Mouse (Mus musculus) right cerebral cortex, postnatal 36 days (tissue): Measurements from ENCODE around the gene Plekhm2.

Source experiments
- DNase-seq, 2 experiments: peaks; one replicate each; pipeline ENCODE4 v3.0.0; 2022; ENCODE audit warnings: low spot score in 2 of 2, mixed read lengths in 1 of 2

The Plekhm2 gene

GRCm38 (mm10) chr4:141664799-141665198 lies at the start of gene Plekhm2:
Gene Plekhm2, minus strand, starts transcription at chr4:141664899.
- DNase-seq: no peak

DNA sequence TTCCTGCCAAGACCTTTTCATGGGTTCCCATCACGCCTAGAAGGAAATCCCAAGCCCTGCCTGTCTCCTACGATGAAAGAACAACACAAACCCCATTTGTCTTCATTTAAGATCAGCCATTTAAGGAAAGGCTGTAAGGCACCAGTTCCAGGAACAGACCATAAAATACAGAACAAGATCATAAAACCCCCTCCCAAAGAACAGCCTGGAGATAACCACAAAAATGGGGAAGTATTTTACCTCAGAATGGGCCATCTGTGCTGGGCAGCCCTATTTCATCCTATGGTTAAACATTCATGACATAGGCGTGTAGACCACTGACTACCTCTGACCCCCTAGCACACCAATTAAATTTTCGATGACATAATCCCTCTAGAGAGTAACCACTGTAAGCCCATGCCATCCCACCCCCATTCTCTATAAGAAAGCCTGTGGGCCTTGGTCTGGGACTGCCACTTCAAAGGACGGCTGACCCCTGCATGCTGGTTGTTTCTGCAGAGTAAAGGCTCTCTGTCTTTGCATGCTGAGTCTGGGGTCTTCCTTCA lies 49.0 kb upstream of the Plekhm2 start:
- DNase-seq: no peak

DNA sequence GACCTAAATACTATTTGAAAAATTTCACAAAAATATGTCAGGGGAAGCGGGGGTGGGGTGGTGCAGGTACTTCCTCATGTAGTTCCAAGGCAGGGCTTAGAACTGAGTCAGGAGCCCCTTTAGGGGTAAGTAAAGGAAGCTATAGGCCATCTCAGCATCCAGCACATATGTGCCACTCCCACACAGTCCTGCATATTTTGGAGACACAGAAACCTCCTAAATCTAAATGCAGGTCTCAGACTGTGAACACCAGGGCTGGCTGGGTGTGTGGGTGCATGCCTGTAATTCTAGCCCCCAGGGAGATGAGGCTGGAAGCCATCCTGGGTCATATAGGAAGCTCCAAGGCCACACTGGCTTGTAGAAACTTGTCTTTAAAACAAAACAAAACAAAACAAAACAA lies 46.6 kb upstream of the Plekhm2 start:
- peak in 1 of 2 experiments; percentile 30 for DNase-seq

GRCm38 (mm10) chr4:141708971-141709370 lies 44.3 kb upstream of the Plekhm2 start:
- no peak for DNase-seq

- no peak for DNase-seq
Observed at GRCm38 (mm10) chr4:141708005-141708404, 43.3 kb upstream of the Plekhm2 start.

DNA sequence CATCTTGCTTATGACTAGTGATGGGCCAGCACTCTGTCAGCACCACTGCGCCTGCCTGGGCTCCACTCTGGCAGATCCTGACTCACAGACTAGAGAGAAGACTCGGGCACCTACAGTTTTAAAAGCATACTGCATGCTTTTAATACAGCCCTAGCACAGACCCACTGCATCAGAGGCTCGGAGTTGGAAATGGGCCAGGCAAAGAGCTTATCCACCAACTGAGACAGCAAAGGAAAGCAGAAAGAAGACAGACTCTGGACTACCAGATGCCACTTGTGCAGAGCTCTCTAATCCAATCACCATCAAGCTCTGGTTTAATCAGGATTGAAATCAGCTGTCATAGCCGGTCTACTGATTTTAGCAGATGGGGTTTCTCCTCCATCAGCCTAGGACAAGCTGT lies 40.6 kb upstream of the Plekhm2 start:
- DNase-seq: peak; percentile 44 to 66

- DNase-seq: no peak
Observed at GRCm38 (mm10) chr4:141704625-141705024, 39.9 kb upstream of the Plekhm2 start.

DNA sequence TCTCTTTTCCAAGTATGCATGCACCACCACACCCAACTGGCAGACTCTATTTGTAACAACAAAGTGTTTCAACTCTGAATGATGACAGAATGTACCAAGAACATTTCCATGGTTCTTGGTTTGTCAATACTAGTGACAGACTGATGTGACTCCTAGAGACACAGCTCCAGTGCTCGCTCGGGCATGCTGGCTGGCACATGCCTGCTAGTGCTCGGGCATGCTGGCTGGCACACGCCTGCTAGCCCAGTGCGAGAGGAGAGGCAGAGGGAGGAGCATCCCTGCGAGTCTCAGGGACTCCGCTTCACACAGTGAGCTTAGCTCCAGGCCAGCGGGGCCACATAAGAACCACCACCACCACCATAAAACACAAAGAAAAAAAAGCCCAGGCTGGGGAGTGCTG lies 30.0 kb upstream of the Plekhm2 start:
- no peak for DNase-seq

- DNase-seq: no peak
Observed at GRCm38 (mm10) chr4:141688505-141688904, 23.8 kb upstream of the Plekhm2 start.

DNA sequence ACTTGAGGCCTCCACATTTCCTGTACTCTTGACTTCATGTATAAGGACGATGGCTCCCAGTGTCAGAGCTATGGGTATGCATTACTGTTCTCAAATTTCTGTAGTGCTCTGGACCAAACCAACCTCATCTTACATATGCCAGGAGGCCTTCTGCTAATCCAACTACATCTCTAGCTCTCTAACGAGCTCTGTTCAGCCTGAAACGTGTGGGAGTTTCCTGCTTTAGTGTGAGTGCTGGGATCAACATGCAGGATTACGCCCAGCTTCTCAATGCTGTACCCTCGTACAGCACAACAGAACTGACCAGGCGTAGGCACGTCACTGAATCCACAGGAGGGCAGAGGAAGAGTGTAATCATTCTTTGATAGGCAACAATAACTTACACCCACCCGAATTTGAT lies 21.8 kb upstream of the Plekhm2 start:
- DNase-seq: peak in 1 of 2 experiments; percentile 34

DNA sequence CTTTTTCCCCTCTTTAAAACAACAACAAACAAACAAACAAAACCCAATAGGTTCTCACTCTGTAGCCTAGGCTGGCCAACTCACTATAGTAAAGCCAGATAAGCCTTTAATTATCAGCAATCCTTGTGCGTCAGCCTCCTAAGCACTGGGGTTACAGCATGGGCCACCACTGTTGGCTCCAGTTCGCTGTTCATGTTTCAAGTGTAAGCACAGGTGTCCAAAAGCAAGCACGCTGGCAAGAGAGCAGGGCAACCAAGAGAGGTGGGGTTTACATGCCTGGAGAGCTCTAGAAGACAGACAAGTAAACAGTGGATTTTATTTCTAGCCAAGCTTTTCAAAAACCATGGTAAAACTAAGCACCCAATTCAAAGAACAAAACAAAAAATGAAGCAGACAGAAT lies 21.4 kb upstream of the Plekhm2 start:
- DNase-seq: no peak

DNA sequence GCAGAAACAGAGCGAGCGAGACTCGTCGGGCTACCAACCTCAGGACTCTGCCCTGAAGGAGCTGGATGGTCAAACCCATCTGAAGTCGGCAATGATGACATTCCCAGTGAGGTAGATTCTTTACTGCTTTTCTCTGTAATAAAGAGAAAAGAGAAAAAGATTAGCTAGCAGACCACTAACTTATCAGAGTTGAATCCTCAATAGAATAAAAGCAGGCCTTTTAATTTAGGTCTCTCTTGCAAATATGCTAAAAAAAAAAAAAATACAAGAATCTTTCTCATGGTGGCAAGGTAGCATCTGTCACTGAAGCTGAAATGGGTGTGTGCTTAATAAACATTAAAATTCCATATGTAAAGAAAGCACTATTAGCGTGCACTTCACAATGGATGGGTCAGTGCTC lies 20.8 kb upstream of the Plekhm2 start, which contains the start of gene Rsc1a1:
Gene Rsc1a1, minus strand, starts transcription at position 101 of the 400 bp plus-strand sequence.
- no peak for DNase-seq

GRCm38 (mm10) chr4:141682706-141683230 lies 18.1 kb upstream of the Plekhm2 start:
- no peak for DNase-seq

GRCm38 (mm10) chr4:141681767-141682166 lies 17.1 kb upstream of the Plekhm2 start:
- no peak for DNase-seq

GRCm38 (mm10) chr4:141680892-141681291 lies 16.2 kb upstream of the Plekhm2 start:
- DNase-seq: no peak

- DNase-seq: no peak
Observed at GRCm38 (mm10) chr4:141679016-141679415, 14.3 kb upstream of the Plekhm2 start.

GRCm38 (mm10) chr4:141676462-141676979 lies 11.8 kb upstream of the Plekhm2 start:
- no peak for DNase-seq

- no peak for DNase-seq
Observed at GRCm38 (mm10) chr4:141672325-141672724, 7.6 kb upstream of the Plekhm2 start.

DNA sequence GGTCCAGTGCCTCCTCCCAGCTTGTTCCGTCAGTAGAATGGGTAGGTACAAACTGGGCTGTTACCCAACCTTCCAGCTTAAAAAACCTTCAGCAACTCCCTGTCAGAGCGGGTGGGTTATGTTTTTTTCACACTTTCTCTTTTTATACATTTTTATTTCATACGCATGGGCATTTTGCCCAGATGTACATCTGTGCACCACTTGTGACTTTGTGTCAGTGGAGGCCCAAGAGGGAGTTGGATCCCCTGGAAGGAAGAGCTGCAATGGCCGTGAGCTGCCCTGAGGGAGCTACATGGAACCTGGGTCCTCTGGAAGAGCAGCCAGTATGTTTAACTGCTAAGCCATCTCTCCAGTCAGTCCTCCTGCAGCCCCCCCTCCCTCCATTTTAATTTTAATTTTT lies 6.7 kb upstream of the Plekhm2 start:
- no peak for DNase-seq

DNA sequence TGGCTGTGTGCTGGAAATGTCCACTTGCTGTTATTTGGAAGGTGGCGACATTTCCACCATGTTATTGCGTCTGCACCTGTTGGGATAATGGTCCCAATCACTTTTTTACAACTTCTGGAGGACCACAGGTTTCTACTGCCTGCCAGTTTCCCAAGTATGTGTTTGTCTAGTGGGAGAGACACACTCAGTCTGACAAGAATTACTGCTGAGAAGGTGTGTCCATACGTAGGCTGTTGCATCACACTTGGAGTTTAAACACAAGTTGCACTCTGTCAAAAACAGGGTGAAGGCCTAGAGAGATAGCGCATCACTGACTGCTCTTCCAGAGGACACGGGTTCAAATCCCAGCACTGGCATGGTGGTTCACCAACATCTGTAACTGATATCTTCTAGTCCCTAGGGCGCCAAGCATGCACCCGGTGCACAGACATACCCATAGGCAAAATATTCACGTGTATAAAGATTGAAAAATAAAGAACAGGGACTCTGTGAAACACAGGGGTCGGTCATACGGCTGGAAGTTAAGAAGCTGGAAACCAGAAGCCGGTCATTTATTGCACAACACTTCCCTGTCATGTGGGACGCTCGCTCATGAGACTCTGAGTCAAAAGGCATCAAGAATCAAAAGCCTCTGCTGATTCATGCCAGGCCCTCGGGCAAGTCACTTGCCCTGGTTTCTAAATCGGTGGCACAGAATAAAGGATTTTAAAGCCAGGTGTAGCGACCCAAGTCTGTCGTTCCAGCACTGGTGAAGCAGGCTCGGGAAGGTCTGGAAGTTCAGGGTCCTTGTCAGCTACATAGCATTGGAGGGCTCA lies 5.4 kb upstream of the Plekhm2 start:
- DNase-seq: no peak

- peak; percentile 56 to 57 for DNase-seq
Observed at GRCm38 (mm10) chr4:141664011-141664745, 521 bp downstream of the Plekhm2 start.
